Mouse (Mus musculus) MEL-GATA-1-ER (cell line): ENCODE results near the gene Wfikkn1.
A peak's percentile ranks its signal among the peaks of the same experiment; 100 is the strongest.

Experiments
- DNase-seq: peaks from one replicate; pipeline ENCODE4 v3.0.0-alpha.2; 2012; ENCODE audit warnings: low read depth; ENCODE audit errors: extremely low read depth

The Wfikkn1 gene

DNA sequence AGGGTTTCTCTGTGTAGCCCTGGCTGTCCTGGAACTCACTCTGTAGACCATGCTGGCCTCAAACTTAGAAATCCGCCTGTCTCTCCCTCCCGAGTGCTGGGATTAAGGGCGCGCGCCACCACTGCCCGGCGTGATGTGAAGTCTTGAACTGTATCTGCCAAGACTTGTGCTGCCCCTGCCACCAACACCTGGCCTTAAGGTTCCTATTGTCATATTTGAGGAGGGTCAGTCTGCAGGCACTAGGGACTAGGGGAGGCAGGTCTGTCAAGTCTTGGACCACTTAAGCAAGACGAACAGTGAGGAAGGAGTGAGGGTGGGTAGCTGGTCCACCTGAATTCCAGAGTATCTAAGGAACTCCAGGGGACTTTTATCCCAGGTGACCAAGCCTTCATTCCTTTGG, 11.2 kb downstream of the Wfikkn1 start:
- DNase-seq: no peak

DNA sequence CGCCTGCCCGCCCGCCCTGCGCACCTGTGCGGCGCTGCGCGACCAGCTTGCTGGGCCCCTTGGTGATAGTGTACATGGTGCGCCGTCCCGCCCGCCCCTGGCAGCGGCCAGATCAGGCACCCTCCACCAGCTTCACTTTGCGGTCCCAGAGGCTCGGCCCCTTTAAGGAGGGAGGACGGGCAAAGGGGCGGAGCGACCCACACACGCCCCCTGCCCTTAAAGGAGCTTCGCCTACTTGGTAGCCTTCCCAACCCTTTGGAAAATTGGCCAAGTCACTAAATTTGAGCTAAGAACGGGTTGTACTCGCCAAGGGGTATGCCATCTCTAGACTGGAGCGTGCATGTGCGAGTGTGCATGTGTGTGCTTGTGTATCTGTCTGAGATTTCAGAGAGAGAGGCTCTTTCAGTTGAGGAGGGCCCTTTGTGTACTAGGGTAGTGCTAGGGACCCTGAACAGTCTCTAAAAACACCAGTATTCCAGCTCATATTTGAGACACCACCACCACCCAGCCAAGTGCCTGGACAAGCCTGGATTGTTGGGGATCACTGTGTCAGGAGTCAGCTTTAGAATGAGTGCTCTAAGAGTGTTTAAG, 12.0 kb downstream of the Wfikkn1 start, which contains the start of gene Mcrip2:
Mcrip2 (minus strand) TSS at position 164 of the 591 bp plus-strand sequence.
- peak; percentile 63 for DNase-seq

DNA sequence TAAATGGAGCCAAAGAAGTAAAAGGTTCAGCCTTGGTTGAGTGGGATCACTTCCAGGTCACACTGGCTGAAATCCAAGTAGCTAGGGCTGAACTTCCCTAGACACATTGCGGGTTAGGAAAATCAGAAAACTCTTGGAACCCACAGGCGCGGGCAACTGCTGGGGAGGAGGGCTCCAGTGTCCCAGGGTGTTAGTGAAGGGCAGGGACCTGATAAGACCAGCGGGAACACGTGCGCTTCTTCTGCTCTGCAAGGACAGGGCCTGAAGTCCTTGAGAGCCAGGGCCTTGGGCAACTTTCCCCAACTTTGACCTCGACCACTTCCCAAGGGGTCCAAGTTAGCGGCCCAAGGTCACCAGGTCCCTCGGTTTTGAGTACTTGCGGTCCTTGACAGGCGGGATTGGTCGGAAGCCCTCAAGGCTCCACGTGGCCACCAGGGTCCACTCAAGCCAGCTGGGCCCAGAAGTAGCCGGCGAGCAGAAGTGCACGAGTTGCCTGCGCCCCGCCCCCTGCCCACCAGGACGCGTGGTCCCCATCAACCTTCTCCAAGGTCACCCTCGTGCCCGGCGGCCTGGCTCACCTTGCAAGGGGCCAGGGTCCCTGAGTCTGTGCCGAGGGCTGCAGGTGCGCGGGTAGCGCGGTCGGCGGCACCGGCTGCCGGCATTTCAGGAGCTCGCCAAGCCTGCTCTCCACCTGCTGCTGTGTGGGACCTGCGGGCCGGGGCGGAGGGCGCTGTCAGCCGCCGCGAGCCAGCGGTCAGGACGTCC, 12.6 kb downstream of the Wfikkn1 start:
- no peak for DNase-seq

DNA sequence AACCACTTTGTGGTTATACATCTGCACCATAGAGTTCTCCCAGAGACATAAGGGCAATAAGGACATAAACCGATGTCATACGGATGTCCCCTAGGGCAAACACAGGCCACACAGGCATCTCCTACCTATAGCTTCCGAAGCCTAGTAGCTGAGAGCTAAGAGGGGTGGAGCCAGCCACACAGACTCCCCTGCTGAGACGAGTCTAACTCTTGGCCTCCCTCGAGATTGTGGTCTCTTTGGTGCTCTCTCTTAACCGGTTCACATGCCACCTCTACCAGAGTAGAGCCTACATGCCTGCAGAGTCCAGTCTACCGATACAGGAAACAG, 13.2 kb downstream of the Wfikkn1 start:
- no peak for DNase-seq

DNA sequence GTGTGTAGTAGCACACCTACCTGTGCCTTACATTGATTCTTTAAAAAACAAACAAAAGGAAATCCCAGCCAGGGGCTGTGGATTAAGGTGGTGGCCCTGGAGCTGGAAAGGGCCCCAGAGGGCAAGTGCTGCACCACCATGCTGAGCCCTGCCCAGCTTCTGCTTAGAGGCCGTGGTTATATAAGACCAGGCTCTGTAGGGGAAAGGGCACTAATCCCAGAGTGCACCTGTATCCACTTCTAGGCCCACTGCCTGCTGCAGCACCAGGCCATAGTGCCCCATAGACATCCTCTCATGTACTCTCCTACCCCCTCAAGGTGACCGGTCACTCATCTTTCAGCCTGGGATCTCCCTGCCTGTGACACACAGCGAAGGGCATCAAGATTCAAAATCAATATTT, 14.5 kb downstream of the Wfikkn1 start:
- DNase-seq: no peak

DNA sequence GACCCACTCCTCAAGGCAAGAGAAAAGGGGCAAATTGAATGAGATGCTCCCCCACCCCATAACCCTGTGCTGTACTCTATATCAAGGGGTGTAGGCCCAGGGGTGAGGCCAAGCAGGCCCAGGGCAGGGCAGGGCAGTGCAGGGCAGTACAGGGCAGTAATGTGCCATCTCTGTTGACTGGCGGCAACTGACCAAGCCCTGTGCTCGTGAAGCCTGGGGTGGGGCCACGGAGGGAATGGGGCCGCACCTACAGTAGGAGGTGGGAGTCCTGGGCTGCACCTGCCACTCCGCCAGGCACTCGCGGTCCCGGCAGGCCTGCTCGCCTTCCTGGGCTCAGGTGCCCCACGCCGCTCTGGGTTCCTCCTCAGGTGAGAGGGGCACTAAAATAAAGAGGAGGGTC, 15.4 kb downstream of the Wfikkn1 start:
- no peak for DNase-seq

DNA sequence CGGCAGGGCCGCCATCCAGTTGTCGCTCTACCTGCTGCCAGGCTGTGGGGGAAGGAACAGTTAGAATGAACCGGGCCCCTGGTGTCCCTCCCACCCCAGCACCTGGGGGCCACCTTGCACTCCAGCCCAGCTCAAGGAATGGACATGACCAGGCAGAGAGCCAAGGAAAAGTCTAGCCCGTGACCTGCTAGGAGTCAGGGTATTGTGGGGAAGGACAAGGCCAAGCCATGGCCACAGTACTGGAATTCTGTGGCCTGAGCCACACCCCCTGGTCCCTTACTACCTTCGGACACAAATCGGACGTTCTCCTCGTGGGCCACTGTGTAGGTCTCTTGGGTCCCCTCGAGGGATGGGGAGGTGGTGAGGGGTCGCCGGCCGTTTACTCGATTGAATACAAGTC, 16.3 kb downstream of the Wfikkn1 start:
- no peak for DNase-seq

DNA sequence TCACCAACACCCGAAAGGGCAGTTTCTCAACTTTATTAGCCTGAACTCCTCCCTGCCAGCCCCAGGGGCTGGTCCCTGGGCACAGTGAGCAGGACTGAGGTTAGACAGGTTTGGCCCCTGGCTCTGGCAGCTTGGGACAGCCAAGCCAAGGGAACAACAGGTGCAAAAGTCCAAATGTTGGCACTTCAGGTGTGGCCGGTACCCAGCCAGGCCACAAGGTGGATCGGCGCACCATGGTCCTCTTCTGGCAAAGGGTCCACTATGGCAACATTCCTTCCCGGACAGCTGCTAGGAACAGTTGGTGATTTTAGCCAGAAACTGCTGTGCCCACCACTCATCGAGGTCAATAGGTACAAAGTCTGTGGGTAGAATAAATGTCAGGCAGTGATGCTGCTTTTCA, 17.0 kb downstream of the Wfikkn1 start:
- no peak for DNase-seq

DNA sequence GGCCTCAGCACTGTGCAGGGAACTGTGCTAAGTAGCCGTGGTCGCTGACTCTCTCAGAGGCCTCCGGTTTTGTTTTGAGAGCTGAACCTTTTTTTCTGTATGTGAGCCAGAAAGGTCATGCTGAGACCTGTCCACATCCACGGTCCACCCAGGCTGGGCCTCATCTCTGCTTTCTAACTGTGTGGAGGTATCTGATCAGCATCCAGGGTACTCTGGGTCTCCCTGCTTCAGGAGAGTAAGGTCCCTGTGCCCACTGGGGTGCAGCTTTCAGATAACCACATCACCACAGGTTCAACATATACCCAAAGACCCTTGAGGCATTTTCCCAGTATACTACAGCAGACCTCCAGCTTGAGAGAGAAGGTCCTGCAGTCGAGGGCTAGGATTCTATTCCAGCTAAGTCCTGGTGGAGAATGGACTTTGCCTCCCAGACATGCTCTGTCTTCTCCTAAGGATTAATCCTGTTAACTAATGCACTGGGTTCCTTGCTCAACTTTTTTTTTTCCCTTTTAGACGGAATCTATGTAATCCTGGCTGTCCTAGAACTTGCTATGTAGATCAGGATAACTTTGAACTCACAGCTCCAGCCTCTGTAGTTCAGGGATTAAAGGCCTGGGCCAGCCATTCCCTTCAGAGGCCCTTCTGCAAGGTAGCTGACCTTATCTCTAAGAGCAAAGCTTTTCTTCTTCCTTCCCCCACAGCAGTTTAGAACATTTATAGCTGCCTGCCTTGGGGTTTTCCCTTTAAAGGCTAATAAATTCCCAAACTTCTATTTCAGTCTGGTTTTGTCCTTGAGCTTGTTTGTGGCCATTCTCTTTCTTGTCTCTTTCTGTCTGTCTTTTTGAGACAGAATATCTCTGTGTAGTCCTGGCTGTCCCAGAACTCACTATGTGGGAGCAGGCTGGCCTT, 18.7 kb downstream of the Wfikkn1 start:
- no peak for DNase-seq

DNA sequence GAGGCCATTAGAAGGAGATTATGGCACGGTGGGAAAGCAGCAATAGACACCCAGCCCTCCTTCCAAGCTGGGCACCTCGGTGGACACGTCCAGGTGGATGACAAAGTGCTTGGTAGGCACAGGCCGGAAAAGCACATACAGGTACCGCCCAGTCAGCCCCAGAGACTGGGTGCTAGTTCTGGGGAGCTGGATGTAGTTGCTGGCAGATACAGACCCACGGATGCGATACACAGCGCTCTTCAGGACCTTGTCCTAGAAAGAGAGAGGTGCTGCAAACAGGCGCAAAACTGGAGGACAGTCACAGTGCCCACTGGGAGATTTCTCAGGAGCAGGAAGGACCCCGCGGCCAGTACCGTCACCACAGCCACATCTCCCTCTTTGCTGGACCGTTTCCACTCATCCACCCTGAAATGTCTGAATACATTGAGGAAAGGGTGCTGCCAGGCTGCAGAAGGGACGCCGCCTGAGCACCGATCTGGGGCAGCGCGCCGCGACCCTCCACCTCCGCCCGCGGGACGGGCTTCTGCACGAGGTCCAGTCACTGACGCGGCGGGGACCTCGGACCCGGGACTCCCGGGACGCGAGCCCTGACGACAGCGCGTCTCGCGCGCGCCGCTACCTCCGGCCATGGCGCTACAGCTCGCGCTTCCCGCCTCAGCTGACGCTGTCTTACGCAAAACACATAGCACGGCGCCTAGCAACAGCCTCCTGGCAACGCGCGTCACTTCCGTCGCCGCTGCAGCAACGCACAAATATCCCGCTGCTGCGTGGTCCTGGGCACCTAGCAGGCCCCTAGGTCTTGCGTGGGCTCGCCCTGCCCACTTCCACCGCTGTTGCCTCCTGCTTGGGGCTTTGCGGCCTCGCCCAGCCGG, 19.6 kb downstream of the Wfikkn1 start, which contains the start of gene Wdr90:
Wdr90 (minus strand) TSS at position 670 of the 872 bp plus-strand sequence.
- peak; percentile 85 for DNase-seq

DNA sequence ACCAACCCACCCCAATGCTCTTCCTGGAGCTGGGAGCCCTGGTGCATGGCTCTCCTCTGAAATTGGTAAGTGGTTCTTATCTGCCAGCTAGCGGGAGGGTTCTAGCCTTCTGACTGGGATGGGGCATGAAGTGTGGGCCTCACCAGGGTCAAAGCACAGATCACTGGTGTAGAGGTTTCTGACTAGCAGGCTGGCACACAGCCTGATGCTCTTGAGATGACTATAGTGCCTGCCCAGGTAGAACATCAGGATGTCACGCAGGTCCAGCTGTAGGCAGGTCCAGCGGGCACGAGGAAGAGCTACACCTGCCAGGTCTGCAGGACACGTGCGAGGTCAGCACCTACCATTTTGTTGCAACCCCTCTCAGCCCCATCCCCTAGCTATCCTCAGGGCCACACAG, 20.4 kb downstream of the Wfikkn1 start:
- DNase-seq: no peak

DNA sequence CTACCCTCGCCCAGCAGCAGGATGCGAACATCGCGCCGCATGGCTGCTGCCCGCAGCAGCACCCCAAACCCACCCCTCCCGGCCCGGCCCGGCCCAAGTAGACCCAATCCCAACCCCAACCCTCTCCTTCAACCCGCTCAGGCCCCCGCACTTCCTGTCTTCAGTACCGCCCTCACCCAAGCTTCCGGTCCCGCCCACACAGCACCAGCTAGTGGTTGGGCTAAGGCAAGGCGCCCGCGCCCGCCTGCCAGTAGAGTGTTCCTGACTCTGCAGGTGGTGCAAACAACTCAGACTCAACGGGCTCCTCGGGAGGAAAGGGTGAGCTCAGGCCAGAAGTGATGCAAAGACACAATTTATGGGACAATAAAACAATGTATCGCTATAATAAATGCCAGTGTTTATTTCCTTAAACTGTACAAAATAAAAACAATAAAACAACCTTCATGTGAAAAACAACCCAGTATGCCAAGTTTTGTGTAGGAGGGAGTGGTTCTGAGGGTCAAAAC, 36.2 kb downstream of the Wfikkn1 start, which contains the start of gene Rhot2:
Rhot2 (minus strand) TSS at position 456 of the 506 bp plus-strand sequence.
- DNase-seq: peak; percentile 83

DNA sequence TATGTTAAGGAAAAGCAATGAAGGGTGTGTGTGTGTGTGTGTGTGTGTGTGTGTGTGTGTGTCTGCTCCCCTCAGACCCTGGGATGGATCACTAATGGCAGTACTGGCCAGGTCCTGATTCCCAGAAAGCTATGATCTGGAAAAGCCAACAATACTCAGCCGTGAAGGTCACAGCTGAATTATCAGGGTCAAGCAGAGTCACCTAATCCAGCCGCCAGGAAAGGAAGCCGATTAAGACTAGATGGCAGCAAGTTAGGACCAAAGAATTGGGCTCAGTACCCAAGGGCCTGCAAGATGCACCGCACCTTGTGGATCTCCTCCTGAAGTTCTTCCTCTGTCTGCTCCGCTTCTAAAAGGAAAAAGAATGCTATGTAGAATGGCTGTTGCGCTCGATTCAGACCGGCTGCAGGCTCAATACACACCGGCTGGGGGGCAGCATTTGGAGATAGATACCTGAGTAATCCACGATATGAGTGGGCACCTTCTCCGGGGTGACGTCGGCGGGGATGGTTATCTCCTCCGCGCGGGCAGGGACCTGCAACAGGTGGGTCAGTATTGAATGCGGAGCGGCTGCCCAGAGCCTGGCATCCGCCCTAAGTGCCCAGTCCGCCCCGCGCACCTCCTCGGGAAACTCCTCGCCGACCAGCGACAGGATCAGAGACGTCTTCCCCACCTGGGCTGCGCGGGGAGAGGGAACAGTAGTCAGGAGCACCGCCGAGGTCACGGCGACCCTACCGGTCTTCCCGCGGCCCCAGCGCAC, 36.8 kb downstream of the Wfikkn1 start:
- no peak for DNase-seq

DNA sequence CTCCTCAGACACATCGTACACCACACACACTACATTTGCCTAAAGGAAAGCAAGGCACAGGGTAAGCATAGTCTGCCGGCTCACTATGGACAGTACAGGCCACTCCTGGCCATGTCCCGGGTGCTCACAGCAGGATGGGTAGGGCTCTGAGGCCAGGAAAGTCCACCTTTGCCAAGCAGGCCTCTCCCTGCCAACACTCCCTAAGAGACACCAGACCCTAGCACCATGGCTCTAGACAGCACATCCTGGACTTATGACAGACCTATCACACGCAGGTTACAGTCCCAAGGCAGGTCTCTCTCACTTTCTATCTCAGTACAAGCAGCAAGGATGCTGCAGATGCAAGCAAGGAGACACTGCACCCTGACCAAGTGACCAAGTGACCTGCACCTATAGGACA, 37.5 kb downstream of the Wfikkn1 start:
- no peak for DNase-seq

DNA sequence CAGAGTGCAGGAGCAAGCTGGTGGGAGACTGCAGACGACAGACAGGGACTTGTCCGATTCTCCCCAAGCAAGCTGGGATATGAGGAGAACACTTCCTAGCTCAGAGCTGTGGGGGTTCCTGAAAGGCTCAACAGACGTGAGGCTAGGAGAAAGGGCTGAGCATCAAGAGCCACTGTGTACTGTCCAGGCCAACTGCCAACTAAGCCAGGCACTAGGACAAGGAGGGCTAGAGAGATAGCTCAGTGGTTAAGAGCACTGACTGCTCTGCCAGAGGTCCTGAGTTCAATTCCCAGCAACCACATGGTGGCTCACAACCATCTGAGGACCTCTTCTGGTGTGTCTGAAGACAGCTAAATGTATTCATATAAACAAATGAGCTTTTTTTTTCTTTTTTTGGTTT, 38.1 kb downstream of the Wfikkn1 start:
- no peak for DNase-seq

DNA sequence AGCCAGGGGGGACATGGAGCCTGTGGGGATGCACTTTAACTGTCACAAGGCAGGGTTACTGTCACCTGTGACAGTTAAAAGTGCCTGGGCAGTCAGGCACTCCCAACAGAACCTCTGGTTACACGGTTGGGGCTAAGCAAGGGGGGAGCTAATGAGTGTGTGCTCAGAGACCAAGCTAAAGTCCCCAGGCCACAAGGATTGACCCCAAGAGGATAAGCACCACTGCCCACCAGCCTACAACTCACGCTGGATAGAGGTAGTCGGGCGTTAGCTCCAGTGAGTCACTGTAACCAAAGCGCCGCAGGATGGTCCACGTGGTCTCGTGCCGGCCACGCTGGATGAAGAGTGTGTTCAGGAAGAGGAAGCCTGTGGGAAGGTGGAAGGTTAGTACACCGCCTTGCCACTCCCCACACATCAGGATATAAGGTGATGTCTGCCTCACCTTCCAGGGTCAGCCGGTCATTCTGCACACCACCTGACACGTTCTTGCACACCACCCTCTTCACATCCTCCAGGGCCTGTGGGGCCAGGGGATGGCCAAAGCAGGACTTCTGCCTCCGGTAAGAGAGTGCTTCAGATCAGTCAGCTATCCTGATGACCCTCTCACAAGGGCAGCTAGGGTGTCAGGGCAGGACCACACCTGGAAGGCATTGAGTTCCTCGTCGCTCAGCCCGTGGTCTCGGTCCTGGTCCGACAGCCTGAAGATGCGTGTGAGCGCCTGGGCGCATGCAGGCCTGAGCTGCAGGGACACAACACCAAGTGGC, 39.4 kb downstream of the Wfikkn1 start, which contains the start of gene Gm20683:
Gm20683 (minus strand) TSS at position 647 of the 764 bp plus-strand sequence.
- no peak for DNase-seq

DNA sequence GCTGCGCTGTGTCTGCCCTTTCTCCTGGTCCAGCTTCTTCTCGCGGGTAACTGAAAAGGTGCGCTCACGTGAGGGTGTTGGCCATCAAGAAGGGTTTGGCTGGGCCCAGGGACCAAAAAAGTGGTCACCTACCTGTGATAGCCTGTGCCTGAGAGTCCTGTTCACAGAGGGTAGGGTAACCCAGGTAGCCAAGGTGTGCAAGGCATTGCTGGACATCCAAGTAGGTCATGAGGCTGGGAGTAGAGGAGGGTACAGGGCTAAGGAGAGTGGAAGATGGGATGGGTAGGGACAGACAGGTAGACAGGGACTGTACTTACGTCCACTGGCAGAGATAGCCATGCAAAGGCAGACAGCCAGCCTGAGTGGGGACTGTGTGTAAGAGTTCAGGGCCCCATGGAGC, 40.1 kb downstream of the Wfikkn1 start:
- DNase-seq: no peak

DNA sequence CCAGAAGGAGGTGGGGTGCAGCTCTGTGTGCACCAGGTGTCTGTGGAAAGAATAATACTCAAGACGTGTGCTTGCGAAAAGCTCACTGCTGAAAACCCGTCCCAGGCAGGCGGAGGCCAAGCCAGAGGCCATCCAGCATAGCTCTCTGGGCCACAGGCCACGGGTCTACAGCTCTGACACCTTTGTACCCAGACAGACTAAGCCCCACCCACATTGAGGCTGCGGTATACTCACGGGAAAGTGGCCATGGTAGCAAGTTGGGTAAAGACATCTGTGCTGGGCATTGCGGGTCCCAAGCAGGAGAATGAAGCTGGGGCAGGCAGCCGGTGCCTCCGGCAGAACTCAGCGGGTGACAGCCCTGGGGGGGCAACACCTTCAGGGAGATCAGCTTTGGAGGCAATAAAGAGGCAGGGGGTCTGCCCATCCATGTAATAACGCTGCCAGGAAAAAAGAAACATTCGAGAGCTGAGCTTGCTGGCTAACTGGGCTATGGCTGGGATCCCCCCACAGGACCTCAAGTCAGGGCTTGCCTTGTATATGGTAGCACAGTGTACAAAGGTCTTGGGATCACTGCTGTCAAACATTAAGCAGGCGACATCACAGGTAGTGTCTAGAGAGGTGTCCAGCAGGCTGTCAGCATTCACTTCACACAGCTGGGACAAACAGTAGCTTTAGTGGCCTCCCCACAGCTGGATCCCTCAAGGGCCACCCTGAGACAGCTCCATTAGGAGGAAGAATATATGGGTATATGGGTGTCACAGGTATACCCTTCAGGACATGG, 41.0 kb downstream of the Wfikkn1 start:
- no peak for DNase-seq
